Mouse (Mus musculus) forebrain, embryonic 12.5 days (tissue): Measurements from ENCODE around the gene Gm44579. TPM values are rescaled to one million over a fixed set of nuclear protein-coding genes. Genes with fewer than 3 reads are reported as not detected.

Source experiments
- ATAC-seq: fragments of 200-750 bp; cut with Nextera tagmentation; 2 replicates; pipeline ENCODE4 v1.8.0; 2017; ENCODE audit warnings: moderate TSS enrichment; ENCODE audit not compliant: low FRiP score
- H3K27ac ChIP-seq: fragments of 300-500 bp; sonication (generic); 2 replicates; pipeline ENCODE4 v1.5.1; 2016; ENCODE audit warnings: mild to moderate bottlenecking
- H3K27me3 ChIP-seq: fragments of 300-500 bp; sonication (generic); 2 replicates; pipeline ENCODE4 v1.6.1; 2016; ENCODE audit warnings: mild to moderate bottlenecking
- H3K36me3 ChIP-seq: fragments of 300-500 bp; sonication (generic); replicated peaks from 2 replicates; pipeline ENCODE4 v1.6.1; 2016; ENCODE audit warnings: mild to moderate bottlenecking
- H3K4me1 ChIP-seq: fragments of 300-500 bp; sonication (generic); 2 replicates; pipeline ENCODE4 v1.6.1; 2016
- H3K4me2 ChIP-seq: fragments of 300-500 bp; sonication (generic); 2 replicates; pipeline ENCODE4 v1.6.1; 2016; ENCODE audit warnings: mild to moderate bottlenecking, moderate library complexity
- H3K4me3 ChIP-seq: fragments of 300-500 bp; sonication (generic); replicated peaks from 2 replicates; pipeline ENCODE4 v1.5.1; 2016; ENCODE audit warnings: mild to moderate bottlenecking
- H3K9ac ChIP-seq: fragments of 300-500 bp; sonication (generic); 2 replicates; pipeline ENCODE4 v1.6.1; 2016; ENCODE audit warnings: mild to moderate bottlenecking
- H3K9me3 ChIP-seq: fragments of 300-500 bp; sonication (generic); 2 replicates; pipeline ENCODE4 v1.6.1; 2016
- WGBS: fragments of 180-500 bp; shearing (Covaris S2); methylation state at CpG from one replicate; pipeline ENCODE4 v1.1.7; 2016; 5-methylcytosine and 5-hydroxymethylcytosine counted together
- polyA plus RNA-seq: library from polyadenylated mRNA; unstranded; fragments of >200 nt; fragmentation: Nextera tagmentation; extraction: Ambion mirVana; gene quantifications from 2 replicates; pipeline ENCODE4 v1.2.1, GENCODE M21; 2016

Gene Gm44579
- polyA plus RNA-seq, 1 experiment from 2014 or later, result not detected

GRCm38 (mm10) chr15:98184456-98184855 is 36.3 kb downstream of the Gm44579 start:
- ATAC-seq, result no peak
- Histone ChIP-seq H3K27ac (no peak overlapping the region), H3K4me3 (no peak overlapping the region), H3K9me3 (no peaks in the 10 kb centered on the region), H3K36me3 (no peaks in the 10 kb centered on the region), H3K4me2 (no peak overlapping the region), H3K9ac (no peak overlapping the region), H3K27me3 (no peaks in the 10 kb centered on the region), H3K4me1 (peaks cover 7% of the 10 kb centered on the region)
- WGBS, result 74% methylated on average over 4 of the region's 4 CpGs

GRCm38 (mm10) chr15:98181856-98182570 is 38.8 kb downstream of the Gm44579 start:
- Histone ChIP-seq H3K4me2 (no peak overlapping the region), H3K27ac (no peak overlapping the region), H3K9ac (no peak overlapping the region), H3K4me1 (peaks cover 7% of the 10 kb centered on the region), H3K4me3 (no peak overlapping the region), H3K9me3 (no peaks in the 10 kb centered on the region), H3K36me3 (no peaks in the 10 kb centered on the region), H3K27me3 (peaks cover 14% of the 10 kb centered on the region; the same call in 1 of the 2 replicates)
- 0 out of 2 replicates have a peak, but pooled peaks have one; percentile 3 for ATAC-seq
- WGBS, result 76% methylated on average over 12 of the region's 12 CpGs

GRCm38 (mm10) chr15:98181132-98181711 is 39.6 kb downstream of the Gm44579 start:
- under 1% methylated on average over 30 of the region's 30 CpGs for WGBS

GRCm38 (mm10) chr15:98180567-98181131 is 40.1 kb downstream of the Gm44579 start:
- Histone ChIP-seq H3K36me3 (no peaks in the 10 kb centered on the region), H3K4me3 (peak overlapping the region; percentile 53), H3K9me3 (no peaks in the 10 kb centered on the region), H3K4me2 (peak overlapping the region; percentile 78), H3K27ac (peak overlapping the region; percentile 75), H3K4me1 (peaks cover 7% of the 10 kb centered on the region), H3K27me3 (peaks cover 20% of the 10 kb centered on the region; the same call in 1 of the 2 replicates), H3K9ac (peak overlapping the region; percentile 61)
- no peak for ATAC-seq
- 3% methylated on average over 26 of the region's 26 CpGs for WGBS

More at GRCm38 (mm10) chr15:98181132-98181711, 39.6 kb downstream of the Gm44579 start:
- Histone ChIP-seq H3K4me1 (peaks cover 7% of the 10 kb centered on the region), H3K27ac (peak overlapping the region; percentile 75), H3K27me3 (peaks cover 20% of the 10 kb centered on the region; the same call in 1 of the 2 replicates), H3K4me3 (peak overlapping the region; percentile 53), H3K36me3 (no peaks in the 10 kb centered on the region), H3K9me3 (no peaks in the 10 kb centered on the region), H3K9ac (peak overlapping the region; percentile 61), H3K4me2 (peak overlapping the region; percentile 78)
- peak; percentile 98 for ATAC-seq

- 78% methylated on average over 3 of the region's 3 CpGs for WGBS
- no peak overlapping the region for H3K9ac ChIP-seq
- no peaks in the 10 kb centered on the region for H3K9me3 ChIP-seq
- H3K36me3 ChIP-seq, result no peaks in the 10 kb centered on the region
- peaks cover 7% of the 10 kb centered on the region for H3K4me1 ChIP-seq
- ATAC-seq, result no peak
- H3K27me3 ChIP-seq, result peaks cover 32% of the 10 kb centered on the region
- no peak overlapping the region for H3K27ac ChIP-seq
- H3K4me2 ChIP-seq, result no peak overlapping the region
- H3K4me3 ChIP-seq, result no peak overlapping the region
Observed at GRCm38 (mm10) chr15:98177320-98177719, 43.5 kb downstream of the Gm44579 start.

- Histone ChIP-seq H3K27me3 (peaks cover 62% of the 10 kb centered on the region), H3K9me3 (no peaks in the 10 kb centered on the region), H3K9ac (no peak overlapping the region), H3K4me3 (no peak overlapping the region), H3K27ac (no peak overlapping the region), H3K4me1 (peaks cover 23% of the 10 kb centered on the region), H3K4me2 (no peak overlapping the region), H3K36me3 (no peaks in the 10 kb centered on the region)
- WGBS, result 36% methylated on average over 8 of the region's 8 CpGs
- no peak for ATAC-seq
Observed at GRCm38 (mm10) chr15:98173821-98174220, 47.0 kb downstream of the Gm44579 start.

- Histone ChIP-seq H3K27ac (no peak overlapping the region), H3K9ac (no peak overlapping the region), H3K4me3 (no peak overlapping the region), H3K9me3 (no peaks in the 10 kb centered on the region), H3K4me2 (no peak overlapping the region), H3K4me1 (peaks cover 33% of the 10 kb centered on the region), H3K27me3 (peaks cover 64% of the 10 kb centered on the region), H3K36me3 (no peaks in the 10 kb centered on the region)
- no peak for ATAC-seq
- WGBS, result 67% methylated on average over 5 of the region's 5 CpGs
Observed at GRCm38 (mm10) chr15:98172113-98172512, 48.7 kb downstream of the Gm44579 start.

- Histone ChIP-seq H3K27ac (no peak overlapping the region), H3K9ac (no peak overlapping the region), H3K4me3 (no peak overlapping the region), H3K27me3 (peaks cover 57% of the 10 kb centered on the region), H3K9me3 (no peaks in the 10 kb centered on the region), H3K36me3 (no peaks in the 10 kb centered on the region), H3K4me2 (peak overlapping the region; percentile 87), H3K4me1 (peaks cover 41% of the 10 kb centered on the region)
- ATAC-seq, result no peak
- 77% methylated on average over 9 of the region's 9 CpGs for WGBS
Observed at GRCm38 (mm10) chr15:98170917-98171316, 49.9 kb downstream of the Gm44579 start.

- no peaks in the 10 kb centered on the region for H3K9me3 ChIP-seq
- WGBS, result 39% methylated on average over 7 of the region's 7 CpGs
- H3K4me2 ChIP-seq, result peak overlapping the region; percentile 87
- H3K27me3 ChIP-seq, result peaks cover 62% of the 10 kb centered on the region
- H3K36me3 ChIP-seq, result no peaks in the 10 kb centered on the region
- H3K27ac ChIP-seq, result no peak overlapping the region
- H3K4me1 ChIP-seq, result peaks cover 41% of the 10 kb centered on the region
- H3K9ac ChIP-seq, result no peak overlapping the region
- H3K4me3 ChIP-seq, result peak overlapping the region; percentile 61
- ATAC-seq, result no peak
Observed at GRCm38 (mm10) chr15:98170365-98170764, 50.4 kb downstream of the Gm44579 start.

GRCm38 (mm10) chr15:98168622-98169004 is 52.2 kb downstream of the Gm44579 start:
- Histone ChIP-seq H3K4me1 (peaks cover 41% of the 10 kb centered on the region), H3K36me3 (no peaks in the 10 kb centered on the region), H3K4me2 (peak overlapping the region; percentile 87), H3K27ac (no peak overlapping the region), H3K4me3 (peak overlapping the region; percentile 61), H3K9ac (peak overlapping the region; percentile 59), H3K9me3 (no peaks in the 10 kb centered on the region), H3K27me3 (peaks cover 58% of the 10 kb centered on the region)
- ATAC-seq, result no peak
- 2% methylated on average over 19 of the region's 19 CpGs for WGBS

- peaks cover 55% of the 10 kb centered on the region for H3K27me3 ChIP-seq
- H3K9ac ChIP-seq, result peak overlapping the region; percentile 59
- H3K27ac ChIP-seq, result peak overlapping the region; percentile 94
- H3K4me2 ChIP-seq, result peak overlapping the region; percentile 87
- H3K9me3 ChIP-seq, result no peaks in the 10 kb centered on the region
- no peaks in the 10 kb centered on the region for H3K36me3 ChIP-seq
- under 1% methylated on average over 69 of the region's 69 CpGs for WGBS
- H3K4me3 ChIP-seq, result peak overlapping the region; percentile 61
- peaks cover 41% of the 10 kb centered on the region for H3K4me1 ChIP-seq
- peak; percentile 95 for ATAC-seq
Observed at GRCm38 (mm10) chr15:98167645-98168621, 52.8 kb downstream of the Gm44579 start.
